8 mouse cellular contexts compared by ENCODE assay signal in the genomic region with DNA sequence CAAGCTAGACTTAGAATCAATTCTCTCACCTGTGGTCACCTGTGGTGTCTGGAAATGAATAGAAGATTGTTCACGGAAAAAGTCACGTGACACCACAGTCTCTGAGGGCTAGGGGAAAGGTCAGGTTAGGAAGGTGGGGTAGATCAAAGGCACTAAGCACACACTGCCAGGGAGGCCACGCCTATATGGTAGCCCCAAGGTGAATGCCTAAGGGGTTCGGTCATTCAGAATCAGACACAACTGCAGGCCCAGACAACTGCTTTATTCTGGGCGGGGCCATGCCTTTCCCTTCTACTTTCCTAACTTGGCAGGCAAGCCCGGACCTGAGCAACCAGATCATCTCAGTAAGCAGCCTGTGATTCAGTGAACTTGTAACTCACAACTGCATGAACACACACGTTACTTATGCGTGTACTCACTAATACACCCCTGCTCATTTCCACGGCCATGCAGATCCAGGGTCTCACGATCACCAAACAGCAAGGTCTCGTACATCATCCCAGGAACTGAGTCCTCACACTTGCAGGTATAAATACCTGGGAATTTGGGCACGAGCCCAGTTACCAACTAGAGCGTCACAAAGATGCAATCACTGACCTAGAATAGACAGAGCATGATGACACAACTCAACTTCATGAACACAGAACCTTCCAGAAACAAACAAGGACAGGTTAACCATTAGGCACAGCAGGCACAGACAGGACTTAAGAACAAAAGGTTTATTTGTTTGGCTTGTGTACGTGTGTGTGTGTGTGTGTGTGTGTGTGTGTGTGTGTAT. TPM values are rescaled to one million over a fixed set of nuclear protein-coding genes. Genes with fewer than 3 reads are reported as not detected.
DNase-seq lines count a peak whose midpoint lies in the region; ATAC-seq lines count a peak whose summit lies in the region.

No protein-coding gene starts in this region.

- H3K4me3 ChIP-seq in lung, embryonic 16.5 days (ENCODE audit: low read length) = no peak overlapping the region
- H3K4me3 ChIP-seq in intestine, embryonic 15.5 days (replicated peaks) = no peak overlapping the region
- no peak overlapping the region for H3K4me3 ChIP-seq in liver, embryonic 16.5 days (ENCODE audit: low read depth, low read length)

- no peak for ATAC-seq in lung, embryonic 16.5 days (ENCODE audit: low read depth)
- ATAC-seq in intestine, embryonic 15.5 days = peak; percentile 75
- no peak for ATAC-seq in liver, embryonic 16.5 days (ENCODE audit: low read depth)

- peaks cover 18% of the 10 kb centered on the region for H3K36me3 ChIP-seq in lung, embryonic 16.5 days (ENCODE audit: control insufficient read depth, insufficient read depth, low read length)
- H3K36me3 ChIP-seq in intestine, embryonic 15.5 days = peaks cover 22% of the 10 kb centered on the region
- peaks cover 4% of the 10 kb centered on the region for H3K36me3 ChIP-seq in liver, embryonic 16.5 days (ENCODE audit: control insufficient read depth, insufficient read depth)

- H3K27me3 ChIP-seq in lung, embryonic 16.5 days (ENCODE audit: control insufficient read depth, insufficient read depth, low read depth, low read length) = no peaks in the 10 kb centered on the region
- no peaks in the 10 kb centered on the region for H3K27me3 ChIP-seq in intestine, embryonic 15.5 days (replicated peaks)
- no peaks in the 10 kb centered on the region for H3K27me3 ChIP-seq in liver, embryonic 16.5 days (ENCODE audit: control insufficient read depth, insufficient read depth, low read depth, low read length)

- no peak overlapping the region for H3K4me2 ChIP-seq in lung, embryonic 16.5 days (ENCODE audit: low read depth, low read length)
- H3K4me2 ChIP-seq in intestine, embryonic 15.5 days (replicated peaks) = peak overlapping the region; percentile 1; the same call in 1 of the 2 replicates
- no peak overlapping the region for H3K4me2 ChIP-seq in liver, embryonic 16.5 days (ENCODE audit: low read depth, low read length)

- H3K4me1 ChIP-seq in lung, embryonic 16.5 days (replicated peaks; ENCODE audit: control insufficient read depth, insufficient read depth, low read length) = peaks cover 35% of the 10 kb centered on the region
- peaks cover 38% of the 10 kb centered on the region for H3K4me1 ChIP-seq in intestine, embryonic 15.5 days (replicated peaks)
- H3K4me1 ChIP-seq in liver, embryonic 16.5 days (ENCODE audit: control insufficient read depth, low read depth, low read length) = peaks cover 56% of the 10 kb centered on the region

- H3K27ac ChIP-seq in lung, embryonic 16.5 days (ENCODE audit: low read length) = peak overlapping the region; percentile 61
- H3K27ac ChIP-seq in intestine, embryonic 15.5 days = peak overlapping the region; percentile 59
- peak overlapping the region; percentile 79 for H3K27ac ChIP-seq in liver, embryonic 16.5 days (ENCODE audit: low read length)

- H3K9me3 ChIP-seq in lung, embryonic 16.5 days (ENCODE audit: control insufficient read depth, low read length) = no peaks in the 10 kb centered on the region
- H3K9me3 ChIP-seq in intestine, embryonic 15.5 days = no peaks in the 10 kb centered on the region
- no peaks in the 10 kb centered on the region for H3K9me3 ChIP-seq in liver, embryonic 16.5 days (replicated peaks; ENCODE audit: control insufficient read depth, low read length)

- peak; percentile 28 for DNase-seq in embryo, embryonic 10.5 days (ENCODE audit: low spot score)
- DNase-seq in embryo, embryonic 10 days (ENCODE audit: low spot score) = no peak
- no peak for DNase-seq in lung, postnatal 25 days (ENCODE audit: low spot score)
- DNase-seq in thymus, postnatal 0 days (ENCODE audit: low spot score) = no peak
- no peak for DNase-seq in left cerebral cortex, adult 8-10 months (ENCODE audit: low spot score in 2 of 2)

- no peak overlapping the region for H3K9ac ChIP-seq in lung, embryonic 16.5 days (ENCODE audit: low read length)
- H3K9ac ChIP-seq in intestine, embryonic 15.5 days = no peak overlapping the region
- H3K9ac ChIP-seq in liver, embryonic 16.5 days (ENCODE audit: low read depth, low read length) = no peak overlapping the region

- WGBS in lung, embryonic 16.5 days = 62% methylated on average over 14 of the region's 14 CpGs
- 61% methylated on average over 14 of the region's 14 CpGs for WGBS in intestine, embryonic 15.5 days
- 71% methylated on average over 14 of the region's 14 CpGs for WGBS in liver, embryonic 16.5 days (ENCODE audit: insufficient replicate concordance)

RNA-seq across cellular contexts. Expression of a gene that starts 1.0 kb away (rescaled TPM):
- 10.1 and 13.8 TPM in 2 replicates for polyA plus RNA-seq in lung, embryonic 16.5 days (2015; fragmentation: Nextera tagmentation; extraction: Ambion mirVana)
- 5.9 and 7.4 TPM in 2 replicates for polyA plus RNA-seq in intestine, embryonic 15.5 days (2015; fragmentation: Nextera tagmentation; extraction: Ambion mirVana)
- polyA plus RNA-seq in liver, embryonic 16.5 days (2015; fragmentation: Nextera tagmentation; extraction: Ambion mirVana) = 3.3 and 3.8 TPM in 2 replicates
- 6.1 and 9.0 TPM in 2 replicates for polyA plus RNA-seq in thymus, postnatal 0 days (2015; fragmentation: Nextera tagmentation; extraction: Ambion mirVana)
- 1 to 10 TPM; 4.9 to 9.5 (median 6.8) TPM for total RNA-seq in left cerebral cortex, adult 8-10 months (2022)

RNA-seq across cellular contexts. Expression of a gene that starts 2.9 kb away (rescaled TPM):
- polyA plus RNA-seq in lung, embryonic 16.5 days (2015; fragmentation: Nextera tagmentation; extraction: Ambion mirVana) = 22.3 and 23.0 TPM in 2 replicates
- 15.1 and 19.1 TPM in 2 replicates for polyA plus RNA-seq in intestine, embryonic 15.5 days (2015; fragmentation: Nextera tagmentation; extraction: Ambion mirVana)
- polyA plus RNA-seq in liver, embryonic 16.5 days (2015; fragmentation: Nextera tagmentation; extraction: Ambion mirVana) = 10.5 and 14.1 TPM in 2 replicates
- 18.4 and 23.1 TPM in 2 replicates for polyA plus RNA-seq in thymus, postnatal 0 days (2015; fragmentation: Nextera tagmentation; extraction: Ambion mirVana)
- 10 to 100 TPM in 3 of 4 experiments, 1 to 10 TPM in 1; 9.1 to 17.4 (median 13.3) TPM for total RNA-seq in left cerebral cortex, adult 8-10 months (2022)

RNA-seq across cellular contexts. Expression of a gene that starts 4.8 kb away (rescaled TPM):
- polyA plus RNA-seq in lung, embryonic 16.5 days (2015; fragmentation: Nextera tagmentation; extraction: Ambion mirVana) = 0.97 and 1.6 TPM in 2 replicates
- polyA plus RNA-seq in intestine, embryonic 15.5 days (2015; fragmentation: Nextera tagmentation; extraction: Ambion mirVana) = 0.74 and 0.97 TPM in 2 replicates
- polyA plus RNA-seq in liver, embryonic 16.5 days (2015; fragmentation: Nextera tagmentation; extraction: Ambion mirVana) = 0.89 and 0.96 TPM in 2 replicates
- 0.90 and 1.2 TPM in 2 replicates for polyA plus RNA-seq in thymus, postnatal 0 days (2015; fragmentation: Nextera tagmentation; extraction: Ambion mirVana)
- 1 to 10 TPM; 1.0 to 1.7 (median 1.1) TPM for total RNA-seq in left cerebral cortex, adult 8-10 months (2022)

RNA-seq across cellular contexts. Expression of a gene that starts 8.0 kb away (rescaled TPM):
- polyA plus RNA-seq in lung, embryonic 16.5 days (2015; fragmentation: Nextera tagmentation; extraction: Ambion mirVana) = 101 and 102 TPM in 2 replicates
- polyA plus RNA-seq in intestine, embryonic 15.5 days (2015; fragmentation: Nextera tagmentation; extraction: Ambion mirVana) = 81.0 and 87.9 TPM in 2 replicates
- polyA plus RNA-seq in liver, embryonic 16.5 days (2015; fragmentation: Nextera tagmentation; extraction: Ambion mirVana) = 48.9 and 50.2 TPM in 2 replicates
- 31.0 and 31.3 TPM in 2 replicates for polyA plus RNA-seq in thymus, postnatal 0 days (2015; fragmentation: Nextera tagmentation; extraction: Ambion mirVana)
- 10 to 100 TPM; 13.0 to 18.0 (median 15.4) TPM for total RNA-seq in left cerebral cortex, adult 8-10 months (2022)

RNA-seq across cellular contexts. Expression of a gene that starts 11.7 kb away (rescaled TPM):
- 44.1 and 51.9 TPM in 2 replicates for polyA plus RNA-seq in lung, embryonic 16.5 days (2015; fragmentation: Nextera tagmentation; extraction: Ambion mirVana)
- polyA plus RNA-seq in intestine, embryonic 15.5 days (2015; fragmentation: Nextera tagmentation; extraction: Ambion mirVana) = 66.4 and 81.9 TPM in 2 replicates
- polyA plus RNA-seq in liver, embryonic 16.5 days (2015; fragmentation: Nextera tagmentation; extraction: Ambion mirVana) = 145 and 166 TPM in 2 replicates
- polyA plus RNA-seq in thymus, postnatal 0 days (2015; fragmentation: Nextera tagmentation; extraction: Ambion mirVana) = 43.6 and 48.7 TPM in 2 replicates
- 10 to 100 TPM; 11.3 to 15.5 (median 15.3) TPM for total RNA-seq in left cerebral cortex, adult 8-10 months (2022)
